Mouse (Mus musculus): ENCODE measurements around the gene Tas2r119.

DNA sequence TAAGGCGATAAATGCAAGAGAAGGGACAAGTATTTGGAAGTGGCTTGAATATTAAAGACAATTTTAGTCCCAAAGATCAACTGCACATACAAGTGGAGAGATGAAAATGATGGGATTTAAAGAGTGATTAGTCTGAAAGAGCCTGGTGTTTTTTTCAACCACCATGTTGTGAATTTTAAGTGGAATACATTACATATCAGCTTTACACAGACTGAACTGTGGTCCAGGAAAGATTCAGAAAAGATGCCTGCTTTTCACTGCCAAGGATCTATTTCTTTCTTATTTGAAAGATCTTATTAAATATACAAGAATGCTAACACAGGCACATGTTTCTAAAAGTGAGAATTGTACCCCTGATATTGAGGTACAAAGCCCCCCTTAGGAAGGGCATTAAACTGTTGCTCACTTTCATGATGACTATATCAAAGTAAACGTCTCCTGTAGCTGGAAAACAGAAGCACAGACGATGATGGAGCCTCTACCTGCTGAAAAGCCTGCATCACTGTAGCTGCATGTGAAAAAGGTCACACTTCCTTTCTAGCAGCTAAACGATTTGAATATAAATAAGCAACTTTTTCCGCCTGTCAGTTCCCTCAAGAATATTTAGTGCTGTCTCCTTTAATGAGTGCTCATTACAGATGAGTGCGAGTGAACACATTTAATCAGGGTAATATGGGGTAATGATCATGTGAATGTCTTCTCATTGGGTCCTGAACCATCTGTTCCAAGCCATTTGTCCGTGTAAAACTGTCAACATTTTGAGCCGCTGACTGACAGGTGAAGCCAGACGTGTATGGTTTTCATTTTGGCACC is 4.7 kb upstream of the Tas2r119 start:
- no peak for TF ChIP-seq CTCF (IDR thresholded peaks at IDR 0.05; ENCODE audit: extremely low read depth, insufficient read depth, insufficient read length, insufficient replicate concordance)
- TF ChIP-seq POLR2A (IDR thresholded peaks at IDR 0.05; ENCODE audit: low read depth, low read length): no peak
